Mouse (Mus musculus) megakaryocyte, embryonic 14.5 days (primary cell): ENCODE results near the gene Gm20809.
"Not testable (repeated sequence)": the region's sequence is repeated elsewhere in the genome, so short reads cannot be mapped to it uniquely, and the experiment has no call there.

Experiments
- FLI1 ChIP-seq: IDR thresholded peaks from 2 replicates; pipeline ENCODE4 v1.6.1; 2012; ENCODE audit warnings: low read length, inconsistent platforms, mixed read lengths
- GATA1 ChIP-seq: IDR thresholded peaks from 3 replicates; pipeline ENCODE4 v1.6.1; 2012; ENCODE audit warnings: mixed read lengths, low read length, inconsistent platforms, borderline replicate concordance

GRCm38 (mm10) chrY:24454757-24455156, at the start of gene Gm20809:
- TF ChIP-seq FLI1, GATA1: not testable (repeated sequence)
